Mouse (Mus musculus): Measurements from ENCODE around the gene Rbms2.
"Not testable (repeated sequence)": the region's sequence is repeated elsewhere in the genome, so short reads cannot be mapped to it uniquely, and the experiment has no call there.

Rbms2 gene

DNA sequence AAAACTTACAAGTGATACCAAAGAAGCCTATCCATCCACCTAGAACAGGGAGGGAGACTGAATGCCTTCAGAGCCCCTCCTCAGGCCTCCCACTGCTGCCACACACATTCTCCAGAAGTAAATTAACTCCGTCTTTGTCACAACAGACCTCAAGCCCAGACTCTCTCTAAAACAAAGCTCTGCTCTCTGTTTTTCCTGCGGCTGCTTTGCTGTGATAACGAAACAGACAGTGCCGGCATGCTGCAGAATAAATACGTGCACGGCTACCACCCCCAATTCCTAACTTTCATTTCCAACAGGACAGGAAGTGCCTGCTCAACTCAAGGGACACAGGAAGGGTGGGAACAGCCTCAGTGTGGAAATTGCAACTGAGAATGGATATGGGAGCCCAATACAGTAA lies at the start of gene Rbms2:
Rbms2 (minus strand) TSS at position 309 of the 400 bp plus-strand sequence.
- DNase-seq: peak; percentile 58 to 60

DNA sequence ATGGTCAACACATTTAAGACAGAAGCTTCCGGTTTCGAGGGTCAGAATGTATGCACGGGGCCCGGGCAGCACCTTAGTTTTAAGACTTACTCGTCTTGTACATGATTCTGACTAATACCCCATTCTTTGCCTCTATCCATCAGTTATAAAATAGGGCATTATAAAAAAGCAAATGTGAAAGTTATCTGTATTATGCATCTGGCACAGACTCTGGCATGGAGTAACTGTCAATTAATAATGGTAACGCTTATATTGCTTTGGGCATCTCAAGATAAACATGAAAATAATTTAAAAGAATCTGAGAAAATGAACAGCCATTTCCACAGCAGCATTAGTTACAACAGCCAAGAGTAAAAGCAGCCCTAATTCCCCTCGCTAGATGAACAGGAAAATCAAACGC lies 47.9 kb upstream of the Rbms2 start:
- no peak for DNase-seq

GRCm38 (mm10) chr10:128227592-128227991 lies 47.5 kb upstream of the Rbms2 start:
- no peak for DNase-seq

DNA sequence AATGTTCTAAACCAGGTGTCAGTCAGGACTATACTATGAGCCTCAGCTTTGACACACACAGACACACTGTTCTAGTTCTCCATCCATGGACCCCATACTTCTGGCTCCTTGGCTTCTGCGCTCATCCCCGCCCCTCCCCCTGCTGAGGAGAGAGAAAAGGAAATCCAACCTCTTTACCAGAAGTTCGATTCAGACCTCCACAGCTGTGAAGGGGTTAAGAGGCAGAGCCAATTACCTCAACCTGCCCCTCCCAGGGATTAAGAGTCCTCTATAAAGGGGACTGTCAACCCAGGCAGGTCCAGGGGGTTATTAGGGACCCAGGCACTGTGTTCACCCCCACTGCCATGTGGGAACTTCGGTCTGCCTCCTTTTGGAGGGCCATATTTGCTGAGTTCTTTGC lies 45.4 kb upstream of the Rbms2 start, which contains the start of gene Mip:
Mip (plus strand) TSS at position 301 of the 400 bp plus-strand sequence.
- DNase-seq: no peak

GRCm38 (mm10) chr10:128225064-128225463 lies 45.0 kb upstream of the Rbms2 start:
- no peak for DNase-seq

DNA sequence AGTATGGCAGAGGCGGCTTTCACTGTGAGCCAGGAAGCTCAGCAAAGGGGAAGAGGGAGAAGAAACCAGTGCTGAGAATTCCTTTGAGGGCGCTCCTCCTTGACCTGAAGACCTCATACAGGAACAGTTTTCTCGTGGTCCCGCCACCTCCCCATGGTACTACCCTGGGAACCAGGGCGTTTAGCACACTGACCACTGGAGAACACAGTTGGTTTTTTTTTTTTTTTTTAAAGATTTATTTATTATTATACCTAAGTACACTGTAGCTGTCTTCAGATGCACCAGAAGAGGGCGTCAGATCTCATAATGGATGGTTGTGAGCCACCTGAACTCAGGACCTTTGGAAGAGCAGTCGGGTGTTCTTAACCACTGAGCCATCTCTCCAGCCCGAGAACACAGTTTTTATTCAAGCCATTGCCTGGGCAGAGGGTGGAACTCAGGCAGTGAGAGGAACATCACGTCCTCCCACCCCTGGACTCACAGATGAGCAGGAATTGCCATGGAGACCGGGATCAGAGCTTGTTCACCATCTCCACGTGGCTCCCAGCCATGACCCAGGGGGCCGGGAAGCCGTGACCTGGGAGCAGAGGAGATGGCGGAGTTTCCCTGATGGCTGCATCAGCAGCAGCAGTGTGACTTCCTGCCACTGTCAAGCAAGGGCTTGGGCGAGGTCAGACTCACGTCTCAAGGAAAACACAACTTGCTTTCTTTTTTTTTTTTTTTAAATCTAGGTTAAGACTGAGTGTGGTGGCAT lies 41.6 kb upstream of the Rbms2 start:
- DNase-seq: peak; percentile 26 to 36

GRCm38 (mm10) chr10:128218387-128219117 lies 38.5 kb upstream of the Rbms2 start:
- no peak for DNase-seq

- no peak for DNase-seq
These were observed 34.9 kb upstream of the Rbms2 start for GRCm38 (mm10) chr10:128214981-128215380.

- DNase-seq: not testable (repeated sequence)
These were observed 34.0 kb upstream of the Rbms2 start for GRCm38 (mm10) chr10:128214112-128214511.

GRCm38 (mm10) chr10:128212871-128213323 lies 32.8 kb upstream of the Rbms2 start:
- DNase-seq: peak; percentile 82 to 83

DNA sequence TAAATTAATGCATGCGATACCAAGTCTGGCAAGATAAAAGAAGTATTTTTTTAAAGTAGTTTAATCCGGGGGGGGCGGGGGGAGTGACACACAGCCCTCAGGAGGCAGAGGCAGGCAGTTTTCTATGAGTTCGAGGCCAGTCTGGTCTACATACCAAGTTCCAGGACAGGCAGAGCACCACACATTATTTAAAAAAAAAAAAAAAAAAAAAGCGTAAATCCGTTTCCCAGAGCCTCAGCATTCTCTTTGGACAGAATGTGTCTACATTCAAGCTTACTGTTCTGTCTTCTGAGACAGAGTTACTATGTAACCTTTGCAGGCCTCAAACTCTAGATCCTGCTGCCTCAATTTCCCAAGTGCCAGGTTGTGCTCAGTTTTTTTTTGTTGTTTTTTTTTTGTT lies 32.1 kb upstream of the Rbms2 start:
- DNase-seq: no peak

DNA sequence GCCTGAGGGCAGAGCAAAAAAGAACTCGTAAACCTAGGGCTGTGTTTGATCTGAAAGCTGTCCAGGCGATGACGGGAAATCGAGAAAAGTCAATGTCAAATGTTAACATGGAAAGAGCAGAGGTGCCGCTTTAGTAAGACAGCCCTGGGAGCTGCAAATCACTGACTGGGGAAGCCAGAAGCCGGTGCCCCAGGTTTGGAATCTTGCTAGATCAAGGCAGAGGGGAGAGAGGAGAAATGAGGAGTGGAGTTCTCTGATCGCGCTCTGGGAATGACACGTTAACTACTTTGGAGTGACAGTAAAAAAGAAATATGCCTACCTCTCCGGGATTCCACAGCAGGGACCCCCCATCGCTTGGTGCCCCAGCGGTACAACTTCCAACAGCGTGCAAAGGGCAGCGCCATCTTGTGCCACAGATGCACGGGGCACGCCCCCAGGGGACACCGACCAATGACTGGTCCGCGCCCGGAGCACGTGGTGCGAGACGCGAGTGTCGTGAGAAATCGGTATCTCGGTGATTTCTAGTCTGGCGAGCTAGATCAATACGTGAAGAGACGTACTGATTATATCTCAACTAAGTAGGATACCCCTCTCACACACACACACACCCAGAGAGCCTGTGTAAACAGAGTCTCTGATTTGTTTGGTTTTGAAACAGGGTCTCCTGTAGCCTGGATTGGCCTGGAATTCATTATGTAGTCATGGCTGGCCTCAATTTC lies 31.5 kb upstream of the Rbms2 start, which contains the start of gene Spryd4:
Spryd4 (minus strand) TSS at position 418 of the 719 bp plus-strand sequence.
- peak; percentile 94 to 97 for DNase-seq

- DNase-seq: peak in 1 of 2 experiments; percentile 34
These were observed 30.9 kb upstream of the Rbms2 start for GRCm38 (mm10) chr10:128210954-128211353.

GRCm38 (mm10) chr10:128210131-128210530 lies 30.0 kb upstream of the Rbms2 start:
- no peak for DNase-seq

DNA sequence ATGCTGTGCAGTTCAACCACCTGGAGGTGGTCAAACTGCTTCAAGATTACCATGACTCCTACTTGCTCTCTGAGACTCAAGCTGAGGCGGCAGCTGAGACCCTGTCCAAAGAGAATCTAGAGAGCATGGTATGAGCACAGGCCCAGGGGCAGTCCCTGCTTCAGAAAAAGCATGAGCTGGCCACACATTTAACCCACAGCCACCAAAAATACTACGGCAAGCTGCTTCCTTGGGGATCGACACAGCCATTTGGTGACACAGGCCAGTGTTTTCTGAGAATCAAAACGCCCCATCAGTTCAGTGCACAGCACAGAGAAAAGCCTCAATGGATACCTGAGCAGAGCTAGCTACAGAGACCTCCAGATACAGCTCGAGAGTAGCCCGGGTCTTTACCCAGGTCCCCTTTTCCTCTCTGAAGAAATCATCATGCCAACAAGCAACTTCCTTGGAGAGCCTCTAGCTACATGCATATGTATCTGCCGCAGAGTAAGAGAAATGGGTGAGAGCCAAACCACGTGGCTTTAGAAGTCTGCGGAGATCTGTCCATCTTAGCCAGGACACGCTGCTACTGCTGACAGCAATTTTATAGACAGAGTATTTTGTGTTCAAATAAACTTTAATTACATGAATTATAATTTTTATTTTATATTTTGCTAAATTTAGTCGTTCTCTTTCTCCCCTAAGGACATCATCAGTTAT lies 29.4 kb upstream of the Rbms2 start:
- no peak for DNase-seq

- DNase-seq: no peak
These were observed 28.2 kb upstream of the Rbms2 start for GRCm38 (mm10) chr10:128208326-128208725.

GRCm38 (mm10) chr10:128204941-128205340 lies 24.8 kb upstream of the Rbms2 start:
- DNase-seq: no peak

- DNase-seq: no peak
These were observed 21.8 kb upstream of the Rbms2 start for GRCm38 (mm10) chr10:128201856-128202255.

DNA sequence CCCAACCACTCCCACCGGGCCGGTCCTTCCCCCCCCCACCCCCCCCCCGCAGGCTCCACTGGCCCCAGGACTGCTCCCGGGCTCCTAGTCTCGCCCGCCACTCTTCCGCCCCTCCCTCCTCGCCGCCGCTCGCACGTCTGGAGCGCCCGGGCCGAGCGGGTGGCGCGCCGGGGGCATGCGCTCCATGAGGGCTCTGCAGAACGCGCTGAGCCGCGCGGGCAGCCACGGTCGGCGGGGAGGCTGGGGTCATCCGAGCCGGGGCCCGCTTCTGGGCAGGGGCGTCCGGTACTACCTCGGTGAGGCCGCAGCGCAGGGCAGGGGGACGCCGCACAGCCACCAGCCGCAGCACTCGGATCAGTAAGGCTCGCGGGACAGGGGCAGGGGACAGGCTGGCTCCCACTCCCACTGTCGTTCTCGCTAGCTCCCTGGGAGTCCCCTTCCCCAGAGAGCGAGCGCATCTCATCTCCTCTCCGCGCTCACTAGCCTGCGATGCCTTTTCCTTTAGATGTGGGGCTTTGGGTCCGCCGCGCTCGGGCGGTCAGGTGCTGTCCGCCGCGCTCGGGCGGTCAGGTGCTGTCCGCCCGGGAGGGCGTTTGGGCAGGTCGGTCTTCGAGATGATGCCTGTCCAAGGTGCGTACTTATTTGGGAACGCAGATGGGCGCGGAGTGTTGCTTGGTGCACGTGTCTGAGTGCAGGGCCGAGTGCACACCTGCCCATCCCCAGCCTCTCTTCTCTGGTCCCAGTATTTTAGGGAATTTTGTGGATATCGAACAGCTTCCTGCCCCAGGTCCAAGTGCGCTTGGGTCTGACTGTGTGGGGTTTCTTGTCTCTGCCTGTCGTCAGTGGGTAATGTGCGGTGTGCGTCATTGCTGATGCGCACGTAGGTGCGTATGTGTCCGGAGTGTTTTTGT lies 14.7 kb upstream of the Rbms2 start:
- peak in 1 of 2 experiments; percentile 38 for DNase-seq

GRCm38 (mm10) chr10:128194024-128194550 lies 14.0 kb upstream of the Rbms2 start, which contains the start of gene Gls2:
Gls2 (plus strand) TSS chr10:128194457.
- DNase-seq: peak; percentile 98

DNA sequence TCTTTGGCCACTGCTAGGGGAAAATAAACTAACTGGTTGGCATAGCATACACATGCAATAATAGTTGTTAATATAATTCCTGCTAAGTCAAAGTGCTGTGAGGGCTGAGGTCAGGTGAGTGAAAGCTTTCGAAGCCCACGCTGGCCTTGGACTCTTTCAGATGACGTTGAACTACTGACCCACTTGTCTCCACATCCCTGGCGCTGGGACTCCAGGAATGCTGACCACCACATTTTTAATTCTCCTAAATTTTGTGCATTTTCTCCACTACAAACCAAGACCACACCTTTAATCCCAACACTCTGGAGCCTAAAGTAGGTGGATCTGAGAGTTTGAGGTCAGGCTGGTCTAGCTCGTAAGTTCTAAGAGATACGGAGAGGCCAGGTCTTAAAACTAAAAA lies 13.0 kb upstream of the Rbms2 start:
- no peak for DNase-seq
